Mouse (Mus musculus) spleen, postnatal 4 days (tissue): Measurements from ENCODE around the gene Art4.

Source experiments
- DNase-seq, 2 experiments: peaks; one replicate each; pipeline ENCODE4 v3.0.0; 2022; ENCODE audit warnings: low spot score in 2 of 2

The Art4 gene

GRCm38 (mm10) chr6:136827116-136827515 is 30.4 kb downstream of the Art4 start:
- no peak for DNase-seq

- DNase-seq = no peak
Measured at GRCm38 (mm10) chr6:136824987-136825386, 32.5 kb downstream of the Art4 start.

GRCm38 (mm10) chr6:136821086-136821485 is 36.4 kb downstream of the Art4 start:
- DNase-seq = no peak

GRCm38 (mm10) chr6:136820381-136820780 is 37.2 kb downstream of the Art4 start:
- no peak for DNase-seq

- no peak for DNase-seq
Measured at GRCm38 (mm10) chr6:136817549-136817948, 40.0 kb downstream of the Art4 start.

GRCm38 (mm10) chr6:136816826-136817225 is 40.7 kb downstream of the Art4 start:
- no peak for DNase-seq

GRCm38 (mm10) chr6:136815381-136815780 is 42.2 kb downstream of the Art4 start:
- no peak for DNase-seq

- DNase-seq = no peak
Measured at GRCm38 (mm10) chr6:136813117-136813516, 44.4 kb downstream of the Art4 start.

- DNase-seq = no peak
Measured at GRCm38 (mm10) chr6:136811196-136811595, 46.3 kb downstream of the Art4 start.

- no peak for DNase-seq
Measured at GRCm38 (mm10) chr6:136809673-136810072, 47.9 kb downstream of the Art4 start.

GRCm38 (mm10) chr6:136809077-136809476 is 48.5 kb downstream of the Art4 start:
- DNase-seq = peak; percentile 58 to 76

GRCm38 (mm10) chr6:136808631-136809046 is 48.9 kb downstream of the Art4 start:
- peak; percentile 57 to 81 for DNase-seq

GRCm38 (mm10) chr6:136808014-136808417 is 49.5 kb downstream of the Art4 start, which contains the start of gene H2afj:
Gene H2afj (plus strand): TSS chr6:136808244.
- DNase-seq = peak; percentile 99 to 100

- no peak for DNase-seq
Measured at GRCm38 (mm10) chr6:136807395-136808013, 50.0 kb downstream of the Art4 start.

GRCm38 (mm10) chr6:136806819-136807218 is 50.7 kb downstream of the Art4 start:
- DNase-seq = no peak

- no peak for DNase-seq
Measured at GRCm38 (mm10) chr6:136805409-136805775, 52.1 kb downstream of the Art4 start.

- no peak for DNase-seq
Measured at GRCm38 (mm10) chr6:136804705-136805408, 52.7 kb downstream of the Art4 start.

- DNase-seq = peak; percentile 96 to 99
Measured at GRCm38 (mm10) chr6:136803739-136804633, 53.5 kb downstream of the Art4 start, which contains the start of gene Hist4h4. Gene Hist4h4 (minus strand): TSS chr6:136804415.

- no peak for DNase-seq
Measured at GRCm38 (mm10) chr6:136803093-136803738, 54.3 kb downstream of the Art4 start.

GRCm38 (mm10) chr6:136801274-136801673 is 56.3 kb downstream of the Art4 start:
- no peak for DNase-seq

- DNase-seq = no peak
Measured at GRCm38 (mm10) chr6:136800710-136801109, 56.8 kb downstream of the Art4 start.
